Mouse (Mus musculus): ENCODE measurements around the gene Dnajc4.

- TF ChIP-seq E2F4 (IDR thresholded peaks at IDR 0.05; ENCODE audit: insufficient read depth) (no peak), SRF (IDR thresholded peaks at IDR 0.05; ENCODE audit: control insufficient read depth, insufficient read length, low read depth) (no peak), REST (IDR thresholded peaks at IDR 0.05; ENCODE audit: insufficient read depth, insufficient read length) (no peak), POLR2AphosphoS2 (IDR thresholded peaks at IDR 0.05; ENCODE audit: insufficient read length, low read depth) (no peak), TCF12 (IDR thresholded peaks at IDR 0.05; ENCODE audit: insufficient read depth, poor library complexity, severe bottlenecking) (no peak)
Observed at GRCm38 (mm10) chr19:6990712-6991111, 1.7 kb downstream of the Dnajc4 start.
